Mouse (Mus musculus): ENCODE measurements around the gene Dab1.

DNA sequence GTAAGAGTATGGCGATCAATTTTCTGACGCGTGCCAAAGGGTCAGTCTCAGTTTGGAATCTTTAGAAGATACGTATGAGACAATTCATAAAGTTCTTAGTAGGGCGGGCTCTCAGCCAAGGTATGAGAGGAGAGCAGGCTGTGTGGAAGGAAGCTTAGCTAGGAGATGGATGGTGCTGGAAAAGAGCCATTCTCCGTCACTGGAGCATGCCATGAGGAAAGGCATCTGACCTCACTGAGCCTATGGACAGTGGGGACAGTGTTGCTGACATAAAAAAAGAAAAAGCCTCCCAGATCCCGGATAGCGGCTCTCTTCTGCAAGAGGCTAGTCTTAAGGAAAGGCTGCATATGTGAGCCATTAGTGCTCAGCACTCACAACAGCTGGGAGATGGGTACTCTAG lies 579.5 kb downstream of the Dab1 start:
- TF ChIP-seq CTCF (IDR thresholded peaks at IDR 0.05), result no peak
- TF ChIP-seq EP300 (IDR thresholded peaks at IDR 0.05), result no peak
